Mouse (Mus musculus) embryonic fibroblast, embryonic 13.5 days (primary cell): ENCODE results near the gene Serac1.

ENCODE experiments used
- CTCF ChIP-seq: IDR thresholded peaks from 2 replicates; pipeline ENCODE4 v1.5.1; 2011; ENCODE audit warnings: mild to moderate bottlenecking, control low read depth, low read length, moderate library complexity, borderline replicate concordance; ENCODE audit not compliant: insufficient read depth
- POLR2A ChIP-seq: IDR thresholded peaks from 2 replicates; pipeline ENCODE4 v1.6.1; 2011; ENCODE audit warnings: low read depth, mild to moderate bottlenecking, control low read depth, low read length, moderate library complexity

GRCm38 (mm10) chr17:6052801-6053200 is 26.7 kb downstream of the Serac1 start:
- TF ChIP-seq CTCF (no peak), POLR2A (no peak)
